Mouse (Mus musculus): ENCODE results near the gene Sult5a1. TPM values are rescaled to one million over a fixed set of nuclear protein-coding genes. Genes with fewer than 3 reads are reported as not detected.
A peak's percentile ranks its signal among the peaks of the same experiment; 100 is the strongest.
"Not testable (repeated sequence)": the region's sequence is repeated elsewhere in the genome, so short reads cannot be mapped to it uniquely, and the experiment has no call there.

The Sult5a1 gene
- total RNA-seq (2021) = not detected

DNA sequence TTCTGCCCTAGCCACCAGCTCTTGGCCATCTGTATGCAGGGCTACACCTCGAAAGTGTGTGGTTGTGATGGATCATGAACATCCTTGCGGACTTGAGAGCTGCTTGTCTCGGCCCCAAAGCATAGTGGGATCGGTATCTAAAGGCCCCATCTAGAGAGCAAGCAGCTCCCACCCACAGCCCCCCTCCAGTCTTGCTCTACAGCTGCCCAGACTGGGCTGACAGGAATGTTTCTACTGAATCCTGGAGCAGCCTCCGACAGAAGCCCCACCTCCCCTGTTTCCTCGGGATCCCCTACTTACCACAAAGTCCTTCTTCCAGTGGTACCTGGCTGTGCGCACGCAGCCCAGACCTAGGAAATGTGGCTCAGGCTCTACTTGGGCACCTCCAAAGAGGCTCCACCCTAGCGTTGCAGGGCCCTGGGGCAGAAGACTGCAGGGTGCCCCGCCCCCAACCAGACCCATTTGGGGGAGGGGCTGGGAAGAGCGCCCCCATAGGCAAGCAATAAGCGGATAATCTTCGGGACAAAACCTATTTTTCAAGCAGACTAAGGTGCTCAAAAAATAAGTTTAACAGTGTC, at the start of gene Sult5a1:
Sult5a1 (minus strand) TSS at position 428 of the 578 bp plus-strand sequence.
- intact Hi-C loops (cut with DNase I) = no loop called here
- DNase-seq = peak; percentile 10

DNA sequence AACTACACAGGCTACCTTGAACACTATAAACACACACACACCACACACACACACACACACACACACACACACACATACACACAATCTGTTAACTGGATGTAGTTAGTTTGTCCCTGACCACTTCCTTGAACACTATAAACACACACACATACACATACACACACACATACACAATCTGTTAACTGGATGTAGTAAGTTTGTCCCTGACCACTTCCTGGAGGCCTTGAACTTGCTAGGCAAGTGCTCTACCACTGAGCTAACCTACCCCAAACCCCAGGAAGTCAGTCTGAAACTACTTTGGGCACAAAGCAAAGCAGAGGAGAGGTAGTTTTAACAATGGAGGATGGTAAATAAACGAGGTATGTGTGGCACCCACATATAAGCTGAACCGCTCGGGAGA, 45.5 kb upstream of the Sult5a1 start:
- DNase-seq = no peak
- intact Hi-C loops (cut with DNase I) = loop anchor here (5.0 kb wide), 1 partner anchor 96 kb away; no protein-coding TSS in a partner anchor

DNA sequence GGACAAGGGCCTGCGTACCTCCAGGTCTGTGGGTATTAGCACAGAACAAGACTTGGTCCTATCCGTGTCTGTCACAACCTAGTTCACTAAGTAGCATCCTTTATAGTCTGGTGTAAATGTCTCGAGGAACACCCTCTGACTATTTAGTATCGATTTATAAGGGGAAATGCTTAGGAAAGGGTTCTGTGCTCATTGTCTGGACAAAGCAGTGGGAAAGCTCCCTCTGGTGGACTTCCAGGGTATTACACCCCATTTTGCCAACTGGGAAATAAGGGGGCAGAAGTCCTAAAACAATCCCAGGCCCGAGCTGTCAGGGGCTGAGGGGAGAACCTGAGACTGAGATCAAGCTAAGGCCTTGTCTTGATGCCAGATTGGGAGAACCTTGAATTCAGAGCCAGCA, 44.2 kb upstream of the Sult5a1 start:
- intact Hi-C loops (cut with DNase I) = loop anchor here (5.0 kb wide), 1 partner anchor 95 kb away; no protein-coding TSS in a partner anchor
- peak; percentile 80 for DNase-seq

DNA sequence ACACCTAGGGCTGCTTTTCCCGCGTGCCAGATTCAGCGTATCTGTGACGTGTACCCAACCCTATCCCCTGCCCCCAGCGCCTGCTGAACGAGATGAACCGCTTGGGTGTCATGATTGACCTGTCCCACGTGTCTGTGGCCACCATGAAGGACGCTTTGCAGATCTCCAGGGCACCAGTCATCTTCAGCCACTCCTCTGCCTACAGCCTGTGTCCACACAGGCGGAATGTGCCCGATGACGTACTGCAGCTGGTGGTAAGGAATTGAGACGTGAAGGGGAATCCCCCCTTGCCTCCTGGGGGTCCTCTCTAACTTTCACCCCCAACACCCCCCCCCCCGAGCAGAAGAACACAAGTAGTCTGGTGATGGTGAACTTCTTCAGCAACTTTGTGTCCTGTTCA, 41.7 kb upstream of the Sult5a1 start:
- intact Hi-C loops (cut with DNase I) = loop anchor here (5.0 kb wide), 1 partner anchor 93 kb away; no protein-coding TSS in a partner anchor
- no peak for DNase-seq

- intact Hi-C loops (cut with DNase I) = not testable (repeated sequence)
Measured at GRCm38 (mm10) chr8:123197016-123197415, 38.9 kb upstream of the Sult5a1 start.

DNA sequence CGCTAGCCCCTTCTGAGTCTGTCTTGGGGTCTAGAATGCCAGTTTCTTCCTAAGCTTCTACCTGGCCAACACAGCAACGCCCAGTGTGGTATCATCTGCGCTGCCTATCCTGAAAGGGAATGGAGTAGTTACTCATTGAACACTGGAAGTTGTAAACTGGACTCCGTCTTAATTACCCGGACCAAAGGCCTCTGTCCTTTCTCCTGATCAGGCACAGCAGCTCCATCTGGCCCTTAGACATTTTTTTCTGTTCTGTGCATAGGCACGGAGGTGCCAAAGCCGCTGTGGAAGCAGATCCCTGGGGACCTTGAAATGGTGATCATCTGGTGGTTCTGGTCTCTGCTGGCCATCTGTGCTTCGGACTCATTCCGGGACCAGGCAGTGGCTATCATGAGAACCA, 35.7 kb upstream of the Sult5a1 start:
- no peak for DNase-seq
- intact Hi-C loops (cut with DNase I) = no loop called here

More at GRCm38 (mm10) chr8:123197016-123197415, 38.9 kb upstream of the Sult5a1 start:
- DNase-seq = not testable (repeated sequence)

DNA sequence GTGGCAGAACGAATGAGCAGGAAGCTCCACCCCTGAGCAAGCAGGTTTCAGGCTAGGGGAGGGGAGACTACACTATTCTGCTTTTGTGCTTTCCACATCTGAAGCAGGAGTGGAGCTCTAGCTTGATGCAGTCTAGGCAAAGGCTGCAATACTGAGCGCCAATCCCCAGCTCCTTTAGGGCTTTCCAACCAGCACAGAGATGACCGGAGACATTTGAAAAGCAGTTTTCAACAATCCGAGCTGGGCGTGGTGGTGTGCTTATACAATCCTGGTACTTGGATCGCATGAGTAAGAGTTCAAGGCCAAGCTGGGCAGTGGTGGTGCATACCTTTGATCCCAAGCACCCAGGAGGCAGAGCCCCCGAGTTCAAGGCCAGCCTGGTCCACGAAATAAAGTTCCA, 33.8 kb upstream of the Sult5a1 start:
- DNase-seq = no peak
- intact Hi-C loops (cut with DNase I) = no loop called here

- intact Hi-C loops (cut with DNase I) = no loop called here
- DNase-seq = peak; percentile 78
Measured at GRCm38 (mm10) chr8:123190678-123191077, 32.6 kb upstream of the Sult5a1 start.

DNA sequence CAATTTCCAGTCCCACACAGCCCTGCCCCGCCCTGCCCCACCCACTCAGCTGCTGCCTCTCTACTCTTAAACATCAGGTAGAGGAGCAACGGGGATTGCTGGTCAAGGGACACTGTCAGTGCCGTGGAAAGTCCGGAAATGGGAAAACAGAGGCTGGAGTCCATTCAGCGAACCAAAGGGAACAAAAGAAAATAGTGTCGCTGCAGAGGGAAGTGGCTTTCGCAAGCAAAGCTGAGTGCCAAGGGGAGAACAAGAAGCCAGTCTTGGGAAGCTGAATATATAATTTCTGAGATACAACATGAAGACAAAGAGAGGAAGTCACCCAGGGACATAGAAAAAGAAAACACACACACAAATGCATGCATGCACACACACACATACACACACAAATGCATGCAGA, 30.7 kb upstream of the Sult5a1 start:
- intact Hi-C loops (cut with DNase I) = no loop called here
- DNase-seq = no peak

GRCm38 (mm10) chr8:123188006-123188405, 29.9 kb upstream of the Sult5a1 start:
- no peak for DNase-seq
- intact Hi-C loops (cut with DNase I) = no loop called here

DNA sequence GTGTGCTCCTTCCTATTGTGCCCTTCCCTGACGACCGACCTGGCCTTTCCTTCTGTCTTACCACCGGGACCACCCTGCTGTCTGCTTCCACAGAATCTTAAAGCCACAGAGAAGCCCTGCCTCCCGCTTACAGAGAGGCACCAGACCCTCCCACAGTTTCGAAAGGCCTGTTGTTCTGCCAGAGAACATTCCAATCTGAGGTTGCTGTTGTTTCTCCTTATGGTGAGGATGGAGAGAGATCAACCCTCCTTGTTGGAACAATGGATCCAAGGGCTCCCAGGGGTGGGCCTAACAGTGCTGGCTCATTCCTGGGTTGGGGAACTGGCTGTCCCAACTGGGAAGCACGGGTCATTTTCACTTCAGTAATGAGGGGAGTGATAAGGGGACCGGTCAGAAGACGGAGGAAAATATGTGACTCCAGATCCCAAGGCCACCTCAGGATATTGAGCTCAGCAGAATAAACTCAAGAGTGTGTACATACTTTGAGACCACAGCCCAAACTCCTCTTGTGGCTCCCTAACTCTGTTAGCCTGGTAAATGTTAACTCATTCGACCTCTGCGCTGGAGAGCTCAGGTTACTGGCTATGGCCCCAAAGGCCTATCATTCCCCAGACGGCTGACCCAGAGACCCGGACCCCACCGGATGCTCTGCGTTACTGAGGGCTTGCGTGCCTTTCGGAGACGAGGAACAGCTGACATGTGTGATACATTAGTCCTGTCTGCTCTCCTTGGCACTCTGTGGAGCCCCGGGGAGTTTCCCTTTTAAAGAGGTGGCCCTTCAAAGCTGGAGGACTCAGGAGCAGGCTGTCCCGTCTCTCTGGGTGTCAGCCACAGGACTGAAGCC, 27.7 kb upstream of the Sult5a1 start, which contains the start of gene Dpep1:
Dpep1 (plus strand) TSS at position 677 of the 844 bp plus-strand sequence.
- intact Hi-C loops (cut with DNase I) = no loop called here
- DNase-seq = no peak

- intact Hi-C loops (cut with DNase I) = no loop called here
- no peak for DNase-seq
Measured at GRCm38 (mm10) chr8:123181391-123181790, 23.3 kb upstream of the Sult5a1 start.

- intact Hi-C loops (cut with DNase I) = no loop called here
- DNase-seq = no peak
Measured at GRCm38 (mm10) chr8:123156070-123156773, 1.9 kb downstream of the Sult5a1 start.

- intact Hi-C loops (cut with DNase I) = no loop called here
- no peak for DNase-seq
Measured at GRCm38 (mm10) chr8:123155177-123155576, 2.9 kb downstream of the Sult5a1 start.

DNA sequence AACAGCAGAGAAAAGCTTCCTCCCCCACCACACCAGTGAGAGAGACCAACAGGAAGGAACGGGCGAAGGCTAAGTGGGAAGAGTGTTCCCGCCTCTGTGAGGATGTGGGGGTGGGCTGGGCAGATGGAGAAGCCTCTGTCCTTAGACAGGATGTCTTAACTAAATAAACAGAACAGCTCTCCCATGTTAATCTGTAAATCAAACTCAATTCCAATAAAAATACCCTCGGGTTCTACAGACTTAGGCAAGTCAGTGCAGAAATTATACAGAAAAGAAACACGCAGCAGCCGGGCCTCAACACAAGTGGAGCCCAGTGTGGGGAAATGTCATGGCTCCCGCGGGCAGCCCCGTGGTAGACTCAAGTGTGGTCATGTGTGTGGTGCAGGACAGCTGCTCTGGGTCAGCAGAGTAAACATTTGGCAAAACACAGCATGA, 7.4 kb downstream of the Sult5a1 start:
- intact Hi-C loops (cut with DNase I) = no loop called here
- no peak for DNase-seq

- intact Hi-C loops (cut with DNase I) = no loop called here
- DNase-seq = no peak
Measured at GRCm38 (mm10) chr8:123146390-123146789, 11.7 kb downstream of the Sult5a1 start.

DNA sequence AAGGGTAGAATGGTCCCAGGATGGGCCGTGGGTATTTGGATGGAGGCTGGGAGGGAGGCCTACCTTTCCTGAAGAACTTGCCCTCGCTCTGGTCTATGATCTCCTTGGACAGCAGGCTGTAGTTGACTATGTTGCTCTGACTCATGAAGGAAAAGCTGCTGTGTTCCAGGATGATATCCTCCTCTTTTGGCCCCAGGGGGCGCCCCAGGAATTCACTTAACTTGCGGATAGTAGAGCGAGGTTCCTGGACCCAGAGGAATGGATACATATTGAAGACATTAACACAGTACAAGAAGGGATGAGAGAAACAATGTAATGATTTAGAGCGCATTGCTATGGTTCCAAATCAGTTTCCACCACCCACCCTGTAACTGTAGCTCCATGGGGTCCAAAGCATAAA, 12.8 kb downstream of the Sult5a1 start:
- intact Hi-C loops (cut with DNase I) = no loop called here
- DNase-seq = no peak

DNA sequence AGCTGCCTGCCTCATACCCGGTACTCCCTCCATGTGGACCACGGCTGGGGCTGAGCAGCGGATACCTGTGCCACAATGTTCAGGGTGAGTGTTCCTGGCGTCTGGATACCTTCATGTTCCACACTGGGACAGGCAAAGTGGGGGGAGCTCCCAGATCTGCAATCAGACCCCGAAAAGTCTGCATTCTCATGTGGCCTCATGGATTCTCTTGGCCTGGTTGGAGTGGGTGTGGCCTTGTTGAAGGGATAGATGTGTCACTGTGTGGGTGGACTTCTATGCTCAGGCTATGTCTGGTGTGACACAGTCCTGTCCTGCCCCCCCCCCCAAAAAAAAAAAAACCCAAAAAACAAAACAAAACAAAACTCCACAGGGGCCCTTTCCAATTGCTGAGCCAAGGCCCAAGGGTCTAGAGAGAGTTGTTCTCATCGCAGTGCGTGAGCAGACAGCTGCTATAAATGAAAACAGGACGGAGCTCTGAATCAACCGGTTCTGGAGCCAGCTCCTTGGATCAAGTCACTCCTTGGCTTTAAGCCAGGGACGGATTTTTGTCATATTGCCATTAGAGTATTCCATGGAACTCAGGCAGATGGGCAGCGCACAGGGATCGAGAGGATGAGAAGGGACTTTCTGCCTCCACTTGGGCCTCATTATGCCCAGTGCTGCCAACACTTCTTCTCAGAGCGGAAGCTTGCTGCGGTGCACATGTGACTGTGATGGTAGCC, 16.2 kb downstream of the Sult5a1 start:
- intact Hi-C loops (cut with DNase I) = no loop called here
- DNase-seq = peak; percentile 82

GRCm38 (mm10) chr8:123138741-123139140, 19.4 kb downstream of the Sult5a1 start:
- intact Hi-C loops (cut with DNase I) = no loop called here
- DNase-seq = no peak

DNA sequence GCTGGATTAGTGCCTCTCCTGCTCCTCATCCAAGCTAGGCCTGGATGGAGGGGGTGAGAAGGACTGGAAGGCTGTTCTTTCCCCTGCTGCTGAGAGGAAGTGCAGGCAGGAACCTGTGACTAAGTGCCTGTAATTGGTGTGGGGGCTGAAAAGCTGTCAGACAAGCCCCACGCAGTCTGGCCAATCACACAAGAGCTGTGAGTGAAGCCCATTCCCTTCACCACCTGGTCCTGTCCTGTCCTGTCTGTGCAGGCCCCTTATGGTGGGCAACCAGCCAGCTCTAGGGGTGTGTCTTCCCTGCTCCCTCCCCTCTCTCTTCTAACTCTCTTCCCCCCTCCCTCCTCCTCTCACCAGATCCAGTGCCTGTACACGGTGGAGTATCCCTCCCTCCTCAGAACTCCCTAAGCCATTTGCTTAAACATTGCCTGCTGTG, 20.5 kb downstream of the Sult5a1 start:
- intact Hi-C loops (cut with DNase I) = no loop called here
- peak; percentile 89 for DNase-seq

DNA sequence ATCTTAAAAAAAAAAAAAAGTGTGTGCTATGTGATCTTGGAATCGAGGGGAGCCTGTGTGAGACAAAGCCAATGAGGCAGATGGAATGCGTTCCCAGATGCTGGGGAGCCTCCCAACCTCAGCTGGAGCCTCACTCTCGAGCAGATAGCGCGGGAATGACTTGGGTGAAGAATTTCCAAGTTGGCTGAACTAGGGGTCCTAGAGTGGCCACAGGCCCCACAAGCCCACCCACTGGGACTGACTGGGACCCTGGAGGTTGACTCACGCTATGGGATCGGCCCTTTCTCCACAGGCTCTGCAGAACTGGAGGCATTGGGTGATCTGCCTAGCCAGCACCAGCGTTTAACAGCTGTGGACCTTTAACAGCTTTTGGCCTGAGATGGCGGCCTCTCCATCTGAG, 21.8 kb downstream of the Sult5a1 start:
- intact Hi-C loops (cut with DNase I) = no loop called here
- no peak for DNase-seq

Data from left cerebral cortex, postnatal 4 days (tissue).